Mouse (Mus musculus): ENCODE data around the gene Nudt3. TPM values are rescaled to one million over a fixed set of nuclear protein-coding genes. Genes with fewer than 3 reads are reported as not detected.
A peak's percentile ranks its signal among the peaks of the same experiment; 100 is the strongest.

Gene Nudt3
- polyA plus RNA-seq, 1 experiment from 2014 or later = 96.2 TPM

DNA sequence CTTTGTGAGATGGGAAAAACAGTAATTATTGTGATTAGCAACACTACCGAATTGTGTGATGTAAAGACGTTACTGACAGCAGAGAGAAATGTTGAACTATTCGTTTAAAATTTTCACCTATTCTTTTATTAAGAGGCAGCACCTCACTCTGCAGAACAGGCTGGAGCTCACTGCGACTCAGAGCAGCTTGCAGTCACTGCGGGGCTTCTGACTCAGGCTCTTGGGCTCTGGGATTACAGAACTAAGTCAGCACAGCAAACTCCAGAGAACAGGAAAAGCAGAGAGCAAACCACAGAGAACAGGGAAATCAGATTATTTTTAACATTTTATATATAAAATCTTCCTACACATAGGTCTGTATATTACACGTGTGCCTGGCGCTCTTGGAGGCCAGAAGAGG is 13.7 kb downstream of the Nudt3 start:
- Histone ChIP-seq H3K9me3 (replicated peaks) (no peaks in the 10 kb centered on the region), H3K27ac (no peak overlapping the region), H3K36me3 (peaks cover 46% of the 10 kb centered on the region), H3K4me1 (peaks cover 14% of the 10 kb centered on the region; the same call in 1 of the 2 replicates), H3K4me3 (no peak overlapping the region), H3K27me3 (ENCODE audit: low read depth, poor library complexity, severe bottlenecking) (no peaks in the 10 kb centered on the region)
- DNase-seq (ENCODE audit: low spot score) = no peak
- 92% methylated on average over 7 of the region's 7 CpGs for WGBS

- no peak for DNase-seq (ENCODE audit: low spot score)
- Histone ChIP-seq H3K9me3 (replicated peaks) (no peaks in the 10 kb centered on the region), H3K4me3 (no peak overlapping the region), H3K36me3 (peaks cover 36% of the 10 kb centered on the region), H3K27ac (no peak overlapping the region), H3K27me3 (ENCODE audit: low read depth, poor library complexity, severe bottlenecking) (no peaks in the 10 kb centered on the region), H3K4me1 (peaks cover 25% of the 10 kb centered on the region)
- 87% methylated on average over 21 of the region's 21 CpGs for WGBS
Observed at GRCm38 (mm10) chr17:27603522-27604234, 19.6 kb downstream of the Nudt3 start.

DNA sequence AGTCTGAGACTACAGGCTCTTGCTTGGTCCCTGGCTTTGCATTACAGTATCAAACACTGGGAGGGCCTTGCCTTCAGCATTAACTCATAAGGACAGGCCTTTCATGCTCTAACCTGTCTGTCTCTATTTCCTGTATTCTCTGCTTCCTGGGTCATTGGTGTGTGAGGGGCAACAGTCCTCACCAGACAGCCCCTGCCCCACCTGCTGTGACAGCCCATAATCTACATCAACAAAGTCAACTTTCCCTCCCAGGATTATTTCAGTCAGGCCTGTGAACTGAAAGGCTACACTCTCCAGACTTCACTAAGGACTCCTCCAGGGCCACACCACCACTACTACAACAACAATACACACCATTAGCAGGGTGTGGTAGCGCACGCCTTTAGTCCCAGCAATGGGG is 20.3 kb downstream of the Nudt3 start:
- H3K27ac ChIP-seq = no peak overlapping the region
- WGBS = 95% methylated on average over 2 of the region's 2 CpGs
- no peak for DNase-seq (ENCODE audit: low spot score)
- H3K36me3 ChIP-seq = peaks cover 31% of the 10 kb centered on the region
- no peaks in the 10 kb centered on the region for H3K27me3 ChIP-seq (ENCODE audit: low read depth, poor library complexity, severe bottlenecking)
- no peak overlapping the region for H3K4me3 ChIP-seq
- peaks cover 25% of the 10 kb centered on the region for H3K4me1 ChIP-seq
- H3K9me3 ChIP-seq (replicated peaks) = no peaks in the 10 kb centered on the region

DNA sequence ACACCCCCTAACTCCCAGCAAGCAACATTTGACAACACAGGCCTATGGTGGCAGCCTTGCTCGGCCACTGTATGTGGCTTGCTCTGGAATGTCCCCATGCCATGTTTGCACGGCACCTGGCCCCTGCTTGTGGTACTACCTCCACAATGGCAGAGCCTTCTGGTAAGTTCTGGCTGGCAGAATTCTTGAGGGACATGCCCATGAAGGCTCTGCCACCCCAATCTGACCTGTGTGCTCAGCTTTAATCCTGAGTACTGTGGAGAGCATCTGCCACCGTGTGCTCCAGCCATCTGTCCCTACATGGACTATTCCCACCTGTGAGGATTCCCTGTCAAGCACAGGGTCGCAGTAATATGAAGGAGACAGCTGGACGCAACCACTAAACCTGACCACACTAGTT is 22.4 kb downstream of the Nudt3 start:
- H3K27me3 ChIP-seq (ENCODE audit: low read depth, poor library complexity, severe bottlenecking) = no peaks in the 10 kb centered on the region
- H3K27ac ChIP-seq = no peak overlapping the region
- H3K4me3 ChIP-seq = no peak overlapping the region
- peaks cover 38% of the 10 kb centered on the region for H3K4me1 ChIP-seq
- no peaks in the 10 kb centered on the region for H3K9me3 ChIP-seq (replicated peaks)
- peaks cover 37% of the 10 kb centered on the region for H3K36me3 ChIP-seq
- 78% methylated on average over 5 of the region's 5 CpGs for WGBS
- no peak for DNase-seq (ENCODE audit: low spot score)

DNA sequence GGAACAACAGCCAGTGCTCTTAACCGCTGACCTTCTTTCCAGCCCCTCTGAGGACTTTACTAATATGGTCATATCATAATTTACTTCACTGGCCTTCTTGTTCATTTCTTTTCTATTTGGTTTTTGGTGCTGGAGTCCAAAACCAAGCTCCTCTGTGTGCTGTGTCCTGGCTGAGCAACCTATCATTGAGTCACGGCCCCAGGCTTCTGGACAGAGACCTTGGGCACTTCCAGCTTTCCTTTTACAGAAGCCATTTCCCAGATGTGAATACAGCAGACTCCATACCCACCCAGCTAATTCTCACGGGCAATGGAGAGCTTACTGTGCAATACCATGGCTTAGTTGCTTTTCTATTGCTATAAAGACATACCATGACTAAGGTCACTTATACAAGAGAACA is 23.0 kb downstream of the Nudt3 start:
- WGBS = 90% methylated on average over 3 of the region's 3 CpGs
- Histone ChIP-seq H3K4me1 (peaks cover 38% of the 10 kb centered on the region), H3K27me3 (ENCODE audit: low read depth, poor library complexity, severe bottlenecking) (no peaks in the 10 kb centered on the region), H3K9me3 (replicated peaks) (no peaks in the 10 kb centered on the region), H3K4me3 (no peak overlapping the region), H3K27ac (no peak overlapping the region), H3K36me3 (peaks cover 41% of the 10 kb centered on the region)
- no peak for DNase-seq (ENCODE audit: low spot score)

- Histone ChIP-seq H3K4me3 (no peak overlapping the region), H3K4me1 (peaks cover 19% of the 10 kb centered on the region), H3K27me3 (ENCODE audit: low read depth, poor library complexity, severe bottlenecking) (no peaks in the 10 kb centered on the region), H3K27ac (no peak overlapping the region), H3K36me3 (peaks cover 54% of the 10 kb centered on the region), H3K9me3 (replicated peaks) (no peaks in the 10 kb centered on the region)
- no peak for DNase-seq (ENCODE audit: low spot score)
- 63% methylated on average over 21 of the region's 21 CpGs for WGBS
Observed at GRCm38 (mm10) chr17:27596376-27597190, 26.7 kb downstream of the Nudt3 start.

GRCm38 (mm10) chr17:27595659-27596375 is 27.5 kb downstream of the Nudt3 start:
- no peak for DNase-seq (ENCODE audit: low spot score)
- Histone ChIP-seq H3K9me3 (replicated peaks) (no peaks in the 10 kb centered on the region), H3K27ac (no peak overlapping the region), H3K27me3 (ENCODE audit: low read depth, poor library complexity, severe bottlenecking) (no peaks in the 10 kb centered on the region), H3K4me3 (no peak overlapping the region), H3K36me3 (peaks cover 62% of the 10 kb centered on the region), H3K4me1 (peaks cover 20% of the 10 kb centered on the region)
- WGBS = 90% methylated on average over 15 of the region's 15 CpGs

GRCm38 (mm10) chr17:27592565-27592910 is 30.8 kb downstream of the Nudt3 start:
- Histone ChIP-seq H3K9me3 (replicated peaks) (no peaks in the 10 kb centered on the region), H3K36me3 (peaks cover 95% of the 10 kb centered on the region), H3K27me3 (ENCODE audit: low read depth, poor library complexity, severe bottlenecking) (no peaks in the 10 kb centered on the region), H3K4me1 (peaks cover 22% of the 10 kb centered on the region), H3K4me3 (no peak overlapping the region), H3K27ac (no peak overlapping the region)
- WGBS = 95% methylated on average over 7 of the region's 7 CpGs
- DNase-seq (ENCODE audit: low spot score) = no peak

DNA sequence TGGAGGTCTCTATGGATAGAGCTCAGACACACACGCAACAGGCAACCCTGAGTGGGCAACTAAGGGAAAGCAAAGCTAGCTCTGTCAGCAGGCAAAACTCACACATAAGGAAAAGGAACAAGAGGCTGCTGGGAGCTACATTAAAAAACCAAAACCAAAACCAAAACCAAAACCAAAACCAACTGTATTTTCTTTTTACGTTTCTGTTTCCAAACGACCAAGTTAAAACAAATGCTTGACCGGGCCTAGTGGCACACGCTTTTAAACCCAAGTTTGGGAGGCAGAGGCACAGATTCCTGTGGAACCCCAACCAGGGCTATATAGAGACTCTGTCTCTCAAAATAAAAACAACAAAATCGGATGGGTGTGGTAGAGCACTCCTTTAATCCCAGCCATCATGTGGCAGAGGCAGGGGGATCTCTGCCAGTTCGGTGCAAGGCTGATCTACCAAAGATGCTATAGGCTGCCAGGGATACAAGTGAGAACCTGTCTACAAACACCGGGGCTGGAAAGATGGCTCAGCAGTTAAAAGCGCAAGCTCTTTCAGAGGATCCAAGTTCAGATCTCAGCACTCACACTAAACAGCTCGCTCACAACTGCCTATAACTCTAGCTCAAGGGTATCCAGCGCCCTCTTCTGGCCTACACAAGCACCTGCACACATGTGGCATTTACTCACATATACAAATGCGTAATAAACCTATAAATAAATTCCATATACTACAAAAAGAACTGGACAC is 31.3 kb downstream of the Nudt3 start:
- Histone ChIP-seq H3K27ac (no peak overlapping the region), H3K4me3 (no peak overlapping the region), H3K36me3 (peaks cover 97% of the 10 kb centered on the region), H3K4me1 (peaks cover 20% of the 10 kb centered on the region), H3K27me3 (ENCODE audit: low read depth, poor library complexity, severe bottlenecking) (no peaks in the 10 kb centered on the region), H3K9me3 (replicated peaks) (no peaks in the 10 kb centered on the region)
- WGBS = 89% methylated on average over 12 of the region's 12 CpGs
- no peak for DNase-seq (ENCODE audit: low spot score)

- no peak for DNase-seq (ENCODE audit: low spot score)
- no peaks in the 10 kb centered on the region for H3K27me3 ChIP-seq (ENCODE audit: low read depth, poor library complexity, severe bottlenecking)
- peaks cover 9% of the 10 kb centered on the region for H3K4me1 ChIP-seq
- 90% methylated on average over 8 of the region's 8 CpGs for WGBS
- no peak overlapping the region for H3K4me3 ChIP-seq
- 0 out of 2 replicates have a peak overlapping the region, but pooled peaks have one; percentile 32 for H3K27ac ChIP-seq
- peaks cover 95% of the 10 kb centered on the region for H3K36me3 ChIP-seq
- H3K9me3 ChIP-seq (replicated peaks) = no peaks in the 10 kb centered on the region
Observed at GRCm38 (mm10) chr17:27588231-27588630, 35.1 kb downstream of the Nudt3 start.

- WGBS = 77% methylated on average over 12 of the region's 12 CpGs
- no peaks in the 10 kb centered on the region for H3K27me3 ChIP-seq (ENCODE audit: low read depth, poor library complexity, severe bottlenecking)
- no peak overlapping the region for H3K4me3 ChIP-seq
- no peaks in the 10 kb centered on the region for H3K9me3 ChIP-seq (replicated peaks)
- H3K27ac ChIP-seq = no peak overlapping the region
- no peak for DNase-seq (ENCODE audit: low spot score)
- H3K36me3 ChIP-seq = peaks cover 95% of the 10 kb centered on the region
- H3K4me1 ChIP-seq = peaks cover 9% of the 10 kb centered on the region
Observed at GRCm38 (mm10) chr17:27587252-27587651, 36.0 kb downstream of the Nudt3 start.

- WGBS = 74% methylated on average over 9 of the region's 9 CpGs
- Histone ChIP-seq H3K4me3 (no peak overlapping the region), H3K27ac (no peak overlapping the region), H3K27me3 (ENCODE audit: low read depth, poor library complexity, severe bottlenecking) (no peaks in the 10 kb centered on the region), H3K9me3 (replicated peaks) (no peaks in the 10 kb centered on the region), H3K36me3 (peaks cover 96% of the 10 kb centered on the region), H3K4me1 (peaks cover 9% of the 10 kb centered on the region)
- no peak for DNase-seq (ENCODE audit: low spot score)
Observed at GRCm38 (mm10) chr17:27586661-27587060, 36.6 kb downstream of the Nudt3 start.

Data from limb, embryonic 10.5 days (tissue).